Mouse (Mus musculus) cortical plate, adult 2 months (tissue): ENCODE data around the gene Scube3. TPM values are rescaled to one million over a fixed set of nuclear protein-coding genes. Genes with fewer than 3 reads are reported as not detected.

Source experiments
- H3K27ac ChIP-seq: fragments of 200-500 bp; 2 replicates; pipeline ENCODE4 v1.5.1; 2012; ENCODE audit warnings: low read length, control low read depth, inconsistent platforms; ENCODE audit not compliant: insufficient read depth
- H3K4me1 ChIP-seq: fragments of 200-500 bp; 2 replicates; pipeline ENCODE4 v1.6.1; 2011; ENCODE audit warnings: low read length; ENCODE audit not compliant: control insufficient read depth, insufficient read depth
- H3K4me3 ChIP-seq: fragments of 200-500 bp; 2 replicates; pipeline ENCODE4 v1.5.1; 2011; ENCODE audit warnings: mild to moderate bottlenecking, low read length, control low read depth; ENCODE audit not compliant: insufficient read depth
- CTCF ChIP-seq: fragments of 200-500 bp; IDR thresholded peaks from 2 replicates; pipeline ENCODE4 v1.5.1; 2011; ENCODE audit warnings: mild to moderate bottlenecking, control low read depth, low read length; ENCODE audit not compliant: insufficient read depth; ENCODE audit errors: extremely low read depth
- POLR2A ChIP-seq: fragments of 200-500 bp; IDR thresholded peaks from 2 replicates; pipeline ENCODE4 v1.6.1; 2011; ENCODE audit warnings: mild to moderate bottlenecking, low read length, control low read depth; ENCODE audit not compliant: insufficient read depth; ENCODE audit errors: extremely low read depth
- polyA plus RNA-seq: library from polyadenylated mRNA; depleted of rRNA; stranded (reverse); fragments of >200 nt; gene quantifications from 2 replicates; pipeline ENCODE4 v1.2.3, GENCODE M21; 2012; rRNA removed

Scube3 gene
- polyA plus RNA-seq = 0.64 and 3.0 TPM in 2 replicates

GRCm38 (mm10) chr17:28141771-28142699 is at the start of gene Scube3:
TSS of gene Scube3 (plus strand) at chr17:28142141.
- TF ChIP-seq POLR2A (no peak), CTCF (no peak)
- Histone ChIP-seq H3K27ac (no peak within 1 kb of the TSS), H3K4me1 (no peaks in the 10 kb centered on the region)

GRCm38 (mm10) chr17:28092297-28092696 is 49.6 kb upstream of the Scube3 start:
- TF ChIP-seq CTCF = 0 out of 2 replicates have a peak, but pooled peaks have one; percentile 0
- no peak for TF ChIP-seq POLR2A
- H3K27ac ChIP-seq = no peak overlapping the region
- no peak overlapping the region for H3K4me3 ChIP-seq
- no peaks in the 10 kb centered on the region for H3K4me1 ChIP-seq

More at GRCm38 (mm10) chr17:28141771-28142699, at the start of gene Scube3:
- peak within 1 kb of the TSS; percentile 26 for H3K4me3 ChIP-seq

- TF ChIP-seq POLR2A (no peak), CTCF (no peak)
- H3K4me3 ChIP-seq = no peak overlapping the region
- no peak overlapping the region for H3K27ac ChIP-seq
- no peaks in the 10 kb centered on the region for H3K4me1 ChIP-seq
Observed at GRCm38 (mm10) chr17:28093837-28094236, 48.1 kb upstream of the Scube3 start.

GRCm38 (mm10) chr17:28096418-28096817 is 45.5 kb upstream of the Scube3 start:
- no peaks in the 10 kb centered on the region for H3K4me1 ChIP-seq
- TF ChIP-seq CTCF (no peak), POLR2A (no peak)
- H3K27ac ChIP-seq = no peak overlapping the region
- H3K4me3 ChIP-seq = no peak overlapping the region

- H3K4me3 ChIP-seq = no peak overlapping the region
- no peaks in the 10 kb centered on the region for H3K4me1 ChIP-seq
- TF ChIP-seq POLR2A = no peak
- TF ChIP-seq CTCF = no peak
- H3K27ac ChIP-seq = no peak overlapping the region
Observed at GRCm38 (mm10) chr17:28097308-28097707, 44.6 kb upstream of the Scube3 start.

- Histone ChIP-seq H3K27ac (no peak overlapping the region), H3K4me3 (no peak overlapping the region), H3K4me1 (no peaks in the 10 kb centered on the region)
- TF ChIP-seq POLR2A = no peak
- TF ChIP-seq CTCF = no peak
Observed at GRCm38 (mm10) chr17:28099086-28099485, 42.9 kb upstream of the Scube3 start.

- no peak overlapping the region for H3K27ac ChIP-seq
- no peak overlapping the region for H3K4me3 ChIP-seq
- H3K4me1 ChIP-seq = no peaks in the 10 kb centered on the region
- TF ChIP-seq CTCF = no peak
- no peak for TF ChIP-seq POLR2A
Observed at GRCm38 (mm10) chr17:28100669-28101068, 41.3 kb upstream of the Scube3 start.

- no peak for TF ChIP-seq POLR2A
- TF ChIP-seq CTCF = no peak
- H3K4me3 ChIP-seq = no peak overlapping the region
- H3K27ac ChIP-seq = no peak overlapping the region
- H3K4me1 ChIP-seq = no peaks in the 10 kb centered on the region
Observed at GRCm38 (mm10) chr17:28101284-28101887, 40.6 kb upstream of the Scube3 start.

GRCm38 (mm10) chr17:28101902-28102319 is 40.0 kb upstream of the Scube3 start:
- no peak overlapping the region for H3K27ac ChIP-seq
- no peaks in the 10 kb centered on the region for H3K4me1 ChIP-seq
- H3K4me3 ChIP-seq = no peak overlapping the region
- no peak for TF ChIP-seq CTCF
- TF ChIP-seq POLR2A = no peak
